Mouse (Mus musculus): ENCODE data around the gene Sox10.

DNA sequence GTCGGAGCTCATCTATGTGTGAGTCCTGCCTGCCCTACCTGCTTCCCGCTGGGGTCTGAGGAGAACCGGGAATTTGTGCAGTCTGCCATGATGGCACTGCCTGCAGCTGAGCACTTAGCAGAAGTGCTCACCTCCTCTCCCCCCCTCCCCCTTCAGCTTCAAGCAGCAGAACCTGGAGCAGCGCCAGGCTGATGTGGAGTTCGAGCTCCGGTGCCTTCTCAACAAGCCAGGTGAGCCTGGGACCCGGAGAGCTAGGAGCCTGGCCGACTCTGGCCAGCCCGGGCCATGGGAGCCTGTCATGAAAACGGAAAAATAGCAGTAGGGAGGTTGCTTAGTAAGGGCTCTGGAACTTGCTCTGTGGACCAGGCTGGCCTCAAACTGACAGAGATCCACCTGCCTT is 34.3 kb downstream of the Sox10 start:
- no peak for TF ChIP-seq CTCF (conservative IDR thresholded peaks at IDR 0.05; ENCODE audit: insufficient read depth, insufficient read length, low read depth, low read length)
- TF ChIP-seq POLR2A (IDR thresholded peaks at IDR 0.05; ENCODE audit: low read depth, low read length): no peak
